Mouse (Mus musculus) brain, embryonic 14.5 days (tissue): ENCODE data around the gene Aicda. TPM values are rescaled to one million over a fixed set of nuclear protein-coding genes. Genes with fewer than 3 reads are reported as not detected.

ENCODE experiments used
- DNase-seq: peaks from one replicate; pipeline ENCODE4 v3.0.0-alpha.2; 2011; ENCODE audit warnings: low read depth
- CTCF ChIP-seq: fragments of 200-500 bp; IDR thresholded peaks from 2 replicates; pipeline ENCODE4 v1.5.1; 2012; ENCODE audit warnings: inconsistent platforms, mild to moderate bottlenecking, moderate library complexity, borderline replicate concordance; ENCODE audit not compliant: insufficient read depth, insufficient read length; ENCODE audit errors: extremely low read depth
- POLR2A ChIP-seq: fragments of 200-500 bp; IDR thresholded peaks from 2 replicates; pipeline ENCODE4 v1.6.1; 2012; ENCODE audit warnings: mild to moderate bottlenecking, inconsistent platforms, borderline replicate concordance; ENCODE audit not compliant: poor library complexity, insufficient read depth, insufficient read length, severe bottlenecking; ENCODE audit errors: extremely low read depth
- polyA plus RNA-seq: library from polyadenylated mRNA; depleted of rRNA; stranded (reverse); fragments of >200 nt; gene quantifications from 2 replicates; pipeline ENCODE4 v1.2.3, GENCODE M21; 2012

Gene Aicda
- polyA plus RNA-seq, 1 experiment, result 0.75 TPM

DNA sequence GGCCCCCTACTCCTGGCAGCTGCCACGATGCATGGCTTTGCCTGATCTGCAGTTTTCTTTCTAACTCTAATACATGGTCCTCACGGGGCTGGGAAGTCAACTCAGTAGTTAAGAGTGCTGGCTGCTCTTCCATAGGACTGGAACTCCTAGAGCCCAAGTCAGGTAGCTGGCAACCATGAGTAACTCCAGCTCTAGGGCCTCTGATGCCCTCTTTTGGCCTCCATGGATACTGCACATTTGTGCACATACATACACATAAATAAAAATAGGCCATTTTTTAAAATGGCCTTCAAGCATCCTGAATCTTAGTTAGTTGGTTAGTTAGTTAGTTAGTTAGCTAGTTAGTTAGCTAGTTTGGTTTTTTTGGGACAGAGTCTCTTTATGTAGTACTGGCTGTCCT lies 39.3 kb downstream of the Aicda start:
- TF ChIP-seq POLR2A, result no peak
- no peak for TF ChIP-seq CTCF
- no peak for DNase-seq

DNA sequence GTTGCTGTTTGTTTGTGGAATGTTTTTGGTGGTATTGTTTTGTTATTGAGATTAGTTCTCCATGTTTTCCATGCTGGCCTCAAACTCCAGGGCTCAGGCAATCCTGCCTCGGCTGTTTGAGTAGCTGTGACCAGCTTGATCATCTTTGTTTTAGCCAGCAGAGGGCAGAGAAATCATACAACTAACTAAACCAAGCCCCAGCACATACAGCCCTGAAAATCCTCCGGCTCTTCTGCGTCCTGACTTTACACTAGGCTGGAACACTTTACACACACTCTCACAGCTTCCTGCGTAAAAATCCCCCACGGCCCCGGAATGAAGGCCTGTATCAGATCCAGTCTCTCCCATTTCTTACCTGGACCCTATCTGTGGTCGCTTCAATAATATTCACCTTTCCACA lies 42.0 kb downstream of the Aicda start:
- TF ChIP-seq POLR2A (no peak), CTCF (peak; percentile 42; the same call in 1 of the 2 replicates)
- peak; percentile 67 for DNase-seq

DNA sequence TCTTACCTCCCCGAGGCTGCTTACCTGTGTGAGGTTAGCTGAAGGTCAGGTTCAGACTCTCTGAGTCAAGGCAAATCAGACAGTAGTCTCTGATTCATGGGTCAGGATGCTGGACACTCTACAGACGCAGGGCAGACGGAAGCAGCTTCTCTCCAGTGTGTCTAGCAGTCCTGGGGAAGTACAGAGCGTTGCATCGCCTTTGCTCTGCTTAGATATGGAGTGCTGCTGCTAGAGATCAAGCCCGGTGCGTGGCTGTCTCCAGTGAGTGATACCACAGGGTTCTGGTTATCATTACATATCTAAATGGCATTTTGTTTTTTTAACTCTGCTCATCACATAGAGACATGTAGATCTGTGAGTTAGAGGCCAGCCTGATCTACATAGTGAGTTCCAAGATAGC lies 43.0 kb downstream of the Aicda start:
- no peak for DNase-seq
- TF ChIP-seq POLR2A (no peak), CTCF (no peak)

DNA sequence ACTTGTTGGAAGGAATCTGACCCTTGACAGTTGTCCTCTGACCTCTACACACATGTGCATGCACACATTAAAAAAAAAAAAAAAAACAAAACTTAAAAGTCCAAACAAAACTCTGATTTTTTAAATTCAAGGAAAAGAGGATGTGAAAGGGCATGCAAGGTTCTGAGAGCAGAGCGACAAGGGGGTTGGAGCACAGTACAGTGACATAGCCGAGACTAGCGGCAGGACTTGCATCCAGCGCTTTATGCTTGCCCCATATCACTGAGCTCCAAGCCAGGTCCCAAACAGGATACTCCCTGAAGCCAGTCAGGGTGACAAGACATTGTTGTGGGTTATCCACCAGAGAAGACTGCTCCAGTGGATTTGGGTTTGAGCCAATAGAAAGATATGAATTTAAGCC lies 44.4 kb downstream of the Aicda start:
- DNase-seq, result no peak
- TF ChIP-seq CTCF, result no peak
- TF ChIP-seq POLR2A, result no peak

DNA sequence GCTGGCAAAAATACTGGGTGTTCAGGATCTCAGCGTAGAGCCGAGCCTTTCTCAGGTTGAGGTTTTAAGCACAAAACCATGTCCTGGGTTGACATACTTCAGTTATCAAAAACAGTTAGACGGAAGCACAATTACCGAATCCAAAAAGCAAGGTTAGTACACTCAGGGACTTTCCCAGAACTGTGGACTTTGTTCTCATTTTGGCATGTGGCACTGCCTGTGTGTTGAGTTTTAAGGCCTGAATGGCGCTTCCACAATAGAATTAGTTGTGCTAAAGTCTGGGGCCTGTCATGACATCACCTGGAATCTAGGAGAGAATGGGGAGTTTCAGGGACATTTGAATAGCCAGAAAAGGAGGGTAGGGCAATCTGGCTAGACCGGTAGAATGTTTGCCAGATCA lies 44.8 kb downstream of the Aicda start:
- TF ChIP-seq POLR2A, result no peak
- peak; percentile 70 for DNase-seq

DNA sequence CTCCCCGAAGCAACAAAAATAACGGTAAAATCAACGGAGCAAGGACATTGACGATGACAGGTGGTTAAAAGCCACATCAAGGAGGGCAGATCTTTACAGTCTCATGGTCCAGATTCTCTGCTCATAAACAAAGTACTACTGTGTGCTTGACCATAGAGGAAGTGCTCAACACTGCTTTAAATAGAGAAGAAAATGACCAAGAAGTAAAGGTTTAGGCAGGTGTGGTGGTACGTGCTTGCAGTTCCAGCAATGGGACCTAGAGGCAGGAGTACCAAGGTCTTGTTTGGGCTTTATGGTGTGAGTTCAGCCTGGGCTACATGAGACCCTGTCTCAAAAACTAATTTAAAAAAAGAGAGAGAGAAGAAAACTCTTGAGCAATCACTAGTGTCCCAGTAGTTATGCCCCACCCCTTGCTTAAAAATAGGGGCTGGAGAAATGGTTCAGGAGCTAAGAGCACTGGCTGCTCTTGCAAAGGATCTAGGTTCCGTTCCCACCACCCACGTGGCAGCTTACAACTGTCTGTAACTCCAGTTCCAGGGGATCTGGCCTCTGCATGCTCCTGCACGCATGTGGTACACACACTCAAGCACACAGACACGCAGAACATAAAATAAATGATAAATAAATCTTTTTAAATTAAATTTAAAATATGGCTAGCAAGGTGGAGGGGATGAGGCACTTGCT lies 45.6 kb downstream of the Aicda start:
- no peak for DNase-seq
- TF ChIP-seq POLR2A, result no peak
- TF ChIP-seq CTCF, result no peak

DNA sequence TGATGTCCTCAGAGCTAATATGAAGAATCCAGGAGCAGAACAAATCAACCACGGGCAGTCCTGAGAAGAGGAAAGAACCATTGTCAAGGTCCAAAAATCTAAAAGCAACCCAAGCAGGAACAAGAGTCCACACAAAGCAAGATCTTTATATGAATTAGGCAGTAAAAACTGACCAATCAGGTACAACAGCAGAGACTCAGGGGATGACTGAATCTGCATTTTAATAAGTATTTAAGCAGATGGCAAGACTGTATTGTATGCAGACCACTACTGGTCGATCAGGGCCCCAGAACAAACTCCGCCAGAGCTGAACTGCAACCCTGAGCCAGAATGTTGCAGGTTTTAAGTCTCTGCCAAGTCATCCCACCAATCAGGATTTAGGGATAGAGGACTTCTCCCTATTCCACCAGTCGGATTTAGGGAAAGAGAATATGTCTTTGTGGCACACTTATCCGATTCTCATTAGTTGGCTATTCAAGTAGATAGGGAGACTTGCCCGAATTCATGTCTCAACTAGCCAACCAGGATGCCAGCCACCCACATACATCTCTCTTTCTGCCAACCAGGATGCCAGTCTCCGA lies 46.6 kb downstream of the Aicda start:
- peak; percentile 33 for DNase-seq
- no peak for TF ChIP-seq POLR2A
- TF ChIP-seq CTCF, result no peak

DNA sequence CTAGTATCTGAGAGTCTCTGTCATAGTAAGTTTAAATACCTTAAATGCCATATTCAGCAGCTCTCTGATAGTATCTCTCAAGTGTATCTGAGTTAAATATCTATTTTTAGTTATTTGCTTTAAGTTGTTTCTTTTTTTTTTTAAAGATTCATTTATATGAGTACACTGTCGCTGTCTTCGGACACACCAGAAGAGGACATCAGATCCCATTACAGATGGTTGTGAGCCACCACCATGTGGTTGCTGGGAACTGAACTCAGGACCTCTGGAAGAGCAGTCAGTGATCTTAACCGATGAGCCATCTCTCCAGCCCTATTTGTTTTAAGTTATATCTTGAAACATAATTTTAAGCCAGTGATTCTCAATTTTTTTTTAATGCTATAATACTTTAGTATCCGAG lies 47.4 kb downstream of the Aicda start:
- no peak for DNase-seq
- TF ChIP-seq POLR2A, result no peak
- no peak for TF ChIP-seq CTCF

DNA sequence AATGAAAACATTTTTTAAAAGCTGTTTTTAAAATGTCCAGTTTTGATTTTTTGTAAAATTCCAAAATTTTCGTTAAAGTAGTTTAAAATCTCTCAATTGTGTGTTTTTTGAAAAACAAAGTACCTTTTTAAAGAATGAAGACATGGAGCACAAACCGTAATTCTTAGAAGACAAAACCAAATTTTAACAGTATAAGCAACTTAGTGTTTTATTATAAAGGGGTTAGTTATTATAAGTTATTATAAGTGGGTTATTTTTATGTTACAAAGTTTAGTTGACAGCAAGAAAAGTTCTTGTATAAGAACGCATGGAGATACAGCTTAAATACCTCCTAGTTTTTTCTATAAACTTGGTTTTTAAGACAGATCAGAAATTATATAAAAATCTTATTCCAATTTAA lies 48.0 kb downstream of the Aicda start:
- TF ChIP-seq CTCF (no peak), POLR2A (no peak)
- no peak for DNase-seq

DNA sequence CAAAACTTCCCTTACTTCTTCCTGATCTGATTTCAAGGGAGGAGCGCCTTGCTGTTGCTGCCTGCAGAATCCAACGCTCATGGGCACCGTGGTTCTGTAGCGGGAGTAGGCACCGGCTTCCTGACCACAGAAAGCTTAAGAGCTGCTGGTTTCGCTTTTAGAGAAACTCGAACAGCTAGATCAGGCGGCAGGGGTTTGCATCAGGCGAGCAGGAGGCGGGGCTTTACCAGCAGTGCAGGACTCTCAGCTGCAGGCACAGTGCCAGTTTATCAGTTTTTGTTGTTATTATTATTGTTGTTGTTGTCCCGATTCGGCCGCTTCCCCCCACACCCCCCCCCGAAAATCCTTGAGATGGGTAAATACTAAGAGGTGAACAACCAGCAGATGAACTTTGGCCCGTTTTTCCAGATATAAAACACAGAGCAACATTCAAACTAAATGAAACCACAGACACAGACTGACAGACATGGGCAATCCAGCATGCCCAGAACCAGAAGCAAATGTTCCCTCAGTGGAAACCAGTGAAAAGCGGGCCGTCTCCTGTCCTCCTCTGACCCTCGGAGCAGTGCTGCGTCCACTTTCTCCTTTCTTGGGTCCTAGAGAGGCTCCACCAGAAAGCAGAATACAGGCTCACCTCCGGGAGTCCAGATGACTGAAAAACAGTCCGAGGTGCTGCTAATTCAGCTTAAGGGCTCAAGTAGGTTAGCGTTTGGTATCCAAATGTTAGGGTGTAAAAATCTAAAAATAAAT lies 48.8 kb downstream of the Aicda start, which contains the start of gene Apobec1:
TSS of gene Apobec1 (minus strand) at position 203 of the 750 bp plus-strand sequence.
- peak; percentile 87 for DNase-seq
- TF ChIP-seq CTCF (no peak), POLR2A (no peak)

DNA sequence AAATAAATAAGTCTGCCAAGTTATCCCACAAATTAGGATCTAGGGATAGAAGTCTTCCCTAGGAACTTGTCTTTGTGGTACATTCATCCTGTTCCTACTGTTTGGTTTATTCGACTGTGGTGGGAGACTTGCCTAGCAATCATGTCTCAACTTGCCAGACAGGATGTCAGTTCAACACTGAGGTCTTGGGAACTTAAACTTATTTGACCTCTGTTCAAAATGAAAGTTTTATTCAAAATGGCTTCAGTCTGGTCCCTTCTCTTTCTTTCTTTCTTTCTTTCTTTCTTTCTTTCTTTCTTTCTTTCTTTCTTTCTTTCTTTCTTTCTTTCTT lies 49.4 kb downstream of the Aicda start:
- DNase-seq, result peak; percentile 19
- no peak for TF ChIP-seq CTCF

DNA sequence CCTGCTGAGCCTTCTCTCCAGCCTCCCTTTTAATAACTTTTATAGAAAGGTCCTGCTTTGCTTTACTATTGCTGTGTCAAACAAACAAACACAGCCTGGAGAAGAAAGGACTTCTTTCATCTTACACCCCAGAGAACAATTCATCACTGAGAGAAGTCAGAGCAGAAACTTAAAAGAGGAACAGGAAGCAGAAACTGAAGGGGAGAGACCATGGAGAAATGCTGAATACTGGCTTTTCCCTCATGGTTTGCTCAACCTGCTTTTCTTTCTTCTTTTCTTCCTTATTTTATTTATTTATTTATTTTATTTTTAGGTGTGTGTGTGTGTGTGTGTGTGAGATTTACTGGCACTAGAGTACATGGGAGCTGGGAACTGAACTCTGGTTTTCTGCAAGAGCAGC lies 50.7 kb downstream of the Aicda start:
- TF ChIP-seq CTCF, result no peak
- no peak for TF ChIP-seq POLR2A
- DNase-seq, result no peak

DNA sequence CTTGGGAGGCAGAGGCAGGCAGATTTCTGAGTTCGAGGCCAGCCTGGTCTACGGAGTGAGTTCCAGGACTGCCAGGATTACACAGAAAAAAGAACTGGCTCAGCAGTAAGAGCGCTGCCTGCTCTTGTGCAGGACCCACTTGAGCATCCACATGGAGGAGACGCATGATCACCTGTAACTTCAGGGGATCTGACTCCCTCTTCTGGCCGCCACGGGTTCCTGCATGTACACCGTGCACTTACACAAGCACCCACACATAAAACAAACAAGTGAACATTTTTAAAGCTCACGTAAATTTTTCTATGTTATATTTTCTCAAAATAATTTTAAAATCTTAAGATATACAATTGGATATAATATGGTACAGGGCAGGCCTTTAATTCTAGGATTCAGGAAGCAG lies 51.9 kb downstream of the Aicda start:
- TF ChIP-seq CTCF (0 out of 2 replicates have a peak, but pooled peaks have one; percentile 10), POLR2A (no peak)

DNA sequence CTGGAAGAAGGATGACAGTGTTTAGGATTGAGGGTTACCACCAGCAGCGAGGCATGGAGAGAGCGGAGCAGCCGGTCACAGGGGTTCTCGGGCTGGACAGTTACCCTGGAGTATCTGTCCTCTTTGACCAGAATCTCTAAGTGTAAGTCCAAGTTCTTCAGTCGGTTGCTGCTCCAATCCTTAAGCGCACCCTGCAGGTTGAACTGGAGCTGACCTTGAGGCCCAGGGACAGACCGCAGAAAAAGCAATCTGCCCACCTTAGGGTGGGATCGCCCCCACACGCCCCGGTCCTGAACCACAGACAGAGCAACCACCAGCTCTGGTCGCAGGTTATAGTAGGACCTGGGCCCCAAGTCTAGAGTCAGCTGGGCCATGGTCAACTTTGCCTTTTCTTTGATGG lies 53.1 kb downstream of the Aicda start:
- no peak for DNase-seq
- TF ChIP-seq POLR2A (no peak), CTCF (no peak)

More for the DNA sequence above, 51.9 kb downstream of the Aicda start:
- no peak for DNase-seq
